Mouse (Mus musculus) heart, embryonic 16.5 days (tissue): Measurements from ENCODE around the gene Tnpo2. TPM values are rescaled to one million over a fixed set of nuclear protein-coding genes. Genes with fewer than 3 reads are reported as not detected.

ENCODE experiments used
- ATAC-seq: fragments of 200-750 bp; cut with Nextera tagmentation; replicated peaks from 2 replicates; pipeline ENCODE4 v1.8.0; 2017; ENCODE audit warnings: moderate number of reproducible peaks; ENCODE audit not compliant: insufficient read depth, low FRiP score; ENCODE audit errors: extremely low read depth
- H3K27ac ChIP-seq: fragments of 300-500 bp; sonication (generic); 2 replicates; pipeline ENCODE4 v1.5.1; 2014; ENCODE audit warnings: mild to moderate bottlenecking, low read length, control low read depth, moderate library complexity
- H3K27me3 ChIP-seq: fragments of 300-500 bp; sonication (generic); 2 replicates; pipeline ENCODE4 v1.6.1; 2014; ENCODE audit warnings: low read length, mixed read lengths; ENCODE audit not compliant: control insufficient read depth, insufficient read depth
- H3K36me3 ChIP-seq: fragments of 300-500 bp; sonication (generic); 2 replicates; pipeline ENCODE4 v1.6.1; 2014; ENCODE audit not compliant: control insufficient read depth, insufficient read depth
- H3K4me1 ChIP-seq: fragments of 300-500 bp; sonication (generic); 2 replicates; pipeline ENCODE4 v1.6.1; 2014; ENCODE audit warnings: low read length, mixed read lengths; ENCODE audit not compliant: control insufficient read depth, insufficient read depth
- H3K4me2 ChIP-seq: fragments of 300-500 bp; sonication (generic); 2 replicates; pipeline ENCODE4 v1.6.1; 2014; ENCODE audit warnings: low read depth, mild to moderate bottlenecking, control low read depth, low read length
- H3K4me3 ChIP-seq: fragments of 300-500 bp; sonication (generic); 2 replicates; pipeline ENCODE4 v1.5.1; 2014; ENCODE audit warnings: mild to moderate bottlenecking, control low read depth, low read length
- H3K9ac ChIP-seq: fragments of 300-500 bp; sonication (generic); 2 replicates; pipeline ENCODE4 v1.6.1; 2014; ENCODE audit warnings: low read length, control low read depth
- H3K9me3 ChIP-seq: fragments of 300-500 bp; sonication (generic); replicated peaks from 2 replicates; pipeline ENCODE4 v1.6.1; 2016; ENCODE audit warnings: low read length; ENCODE audit not compliant: control insufficient read depth
- WGBS: fragments of 180-500 bp; shearing (Covaris S2); extraction: QIAGEN DNeasy Blood & Tissue Kit; methylation state at CpG from one replicate; pipeline ENCODE4 v1.1.7; 2014; 5-methylcytosine and 5-hydroxymethylcytosine counted together
- polyA plus RNA-seq: library from polyadenylated mRNA; unstranded; fragments of >200 nt; fragmentation: Nextera tagmentation; extraction: Ambion mirVana; gene quantifications from 2 replicates; pipeline ENCODE4 v1.2.1, GENCODE M21; 2015

The Tnpo2 gene
- polyA plus RNA-seq, 1 experiment from 2014 or later, result 18.8 TPM

DNA sequence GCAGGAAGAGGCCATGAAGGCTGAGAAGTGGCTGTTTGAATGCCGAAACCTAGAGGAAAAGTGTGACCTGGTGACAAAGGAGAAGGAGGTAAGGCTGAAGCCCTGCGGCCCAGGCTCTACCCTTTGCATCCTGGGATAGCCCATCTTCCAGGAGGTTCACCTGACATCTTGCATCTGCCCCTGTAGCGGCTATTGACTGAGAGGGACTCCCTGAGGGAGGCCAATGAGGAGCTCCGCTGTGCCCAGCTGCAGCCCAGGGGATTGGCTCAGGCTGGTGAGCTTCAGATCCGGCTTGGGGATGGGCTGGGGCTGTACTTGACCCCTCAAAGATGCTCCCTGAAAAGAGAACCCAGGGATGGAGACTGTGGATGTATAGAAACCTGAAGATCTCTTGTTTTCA, 39.7 kb upstream of the Tnpo2 start:
- H3K9ac ChIP-seq, result no peak overlapping the region
- H3K4me1 ChIP-seq, result peaks cover 3% of the 10 kb centered on the region; the same call in 1 of the 2 replicates
- WGBS, result 86% methylated on average over 5 of the region's 5 CpGs
- no peak for ATAC-seq
- H3K4me3 ChIP-seq, result no peak overlapping the region
- H3K27me3 ChIP-seq, result peaks cover 7% of the 10 kb centered on the region; the same call in 1 of the 2 replicates
- no peaks in the 10 kb centered on the region for H3K9me3 ChIP-seq
- H3K36me3 ChIP-seq, result no peaks in the 10 kb centered on the region
- H3K4me2 ChIP-seq, result no peak overlapping the region
- no peak overlapping the region for H3K27ac ChIP-seq

DNA sequence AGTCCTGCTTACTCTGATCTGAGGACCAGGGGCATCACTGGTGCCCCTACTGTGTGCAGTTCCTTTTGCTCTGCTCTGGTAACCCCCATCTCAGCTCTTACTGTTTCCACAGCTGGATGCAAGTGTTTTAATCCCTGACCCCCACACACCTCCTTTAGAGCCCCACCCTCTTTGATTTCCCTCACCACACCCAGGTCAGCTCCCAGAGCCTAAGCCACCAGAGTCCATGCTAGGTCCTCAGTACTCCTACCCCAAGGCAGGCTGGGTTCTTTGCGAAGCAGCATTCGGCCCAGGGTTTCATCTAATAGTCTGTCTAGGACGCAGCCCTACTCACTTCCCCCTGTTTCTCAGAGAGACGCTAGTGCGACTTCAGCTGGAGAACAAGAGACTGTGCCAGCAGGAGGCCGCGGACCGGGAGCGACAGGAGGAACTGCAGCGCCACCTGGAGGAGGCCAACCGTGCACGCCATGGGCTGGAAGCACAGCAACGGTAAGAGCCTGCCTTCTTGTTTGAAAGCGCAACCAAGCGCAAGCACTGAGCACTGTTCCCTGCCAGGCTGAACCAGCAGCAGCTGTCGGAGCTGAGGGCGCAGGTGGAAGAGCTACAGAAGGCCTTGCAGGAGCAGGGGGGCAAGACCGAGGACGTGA, 38.9 kb upstream of the Tnpo2 start:
- Histone ChIP-seq H3K27ac (no peak overlapping the region), H3K4me3 (no peak overlapping the region; the same call in 1 of the 2 replicates), H3K4me2 (peak overlapping the region; percentile 27; the same call in 1 of the 2 replicates), H3K9ac (peak overlapping the region; percentile 57; the same call in 1 of the 2 replicates), H3K9me3 (no peaks in the 10 kb centered on the region), H3K27me3 (peaks cover 7% of the 10 kb centered on the region; the same call in 1 of the 2 replicates), H3K36me3 (no peaks in the 10 kb centered on the region), H3K4me1 (peaks cover 3% of the 10 kb centered on the region; the same call in 1 of the 2 replicates)
- peak; percentile 66 for ATAC-seq
- WGBS, result 4% methylated on average over 19 of the region's 19 CpGs

DNA sequence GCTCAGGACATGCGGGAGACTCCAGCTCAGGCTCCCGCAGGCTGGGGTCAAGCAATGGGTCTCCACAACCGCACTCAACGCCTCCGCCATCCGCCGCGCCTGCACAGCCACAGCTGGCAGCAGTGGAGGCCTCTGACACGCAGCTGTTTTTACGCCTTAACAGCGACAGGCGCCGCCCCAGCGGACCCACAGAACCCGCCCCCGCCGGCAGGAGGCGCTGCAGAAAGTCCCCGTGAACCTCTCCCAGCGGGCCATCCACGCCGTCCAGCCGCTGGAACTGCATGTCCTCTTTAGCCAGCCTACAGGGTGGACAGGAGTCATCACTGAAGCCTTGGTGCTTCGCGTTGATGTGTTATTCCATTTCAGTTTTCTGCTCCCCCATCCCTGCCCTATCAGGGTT, 29.0 kb upstream of the Tnpo2 start:
- no peaks in the 10 kb centered on the region for H3K36me3 ChIP-seq
- no peak for ATAC-seq
- no peak overlapping the region for H3K27ac ChIP-seq
- no peak overlapping the region for H3K4me3 ChIP-seq
- peaks cover 36% of the 10 kb centered on the region for H3K27me3 ChIP-seq
- no peak overlapping the region for H3K9ac ChIP-seq
- 12% methylated on average over 25 of the region's 25 CpGs for WGBS
- no peaks in the 10 kb centered on the region for H3K9me3 ChIP-seq
- no peak overlapping the region for H3K4me2 ChIP-seq
- no peaks in the 10 kb centered on the region for H3K4me1 ChIP-seq

DNA sequence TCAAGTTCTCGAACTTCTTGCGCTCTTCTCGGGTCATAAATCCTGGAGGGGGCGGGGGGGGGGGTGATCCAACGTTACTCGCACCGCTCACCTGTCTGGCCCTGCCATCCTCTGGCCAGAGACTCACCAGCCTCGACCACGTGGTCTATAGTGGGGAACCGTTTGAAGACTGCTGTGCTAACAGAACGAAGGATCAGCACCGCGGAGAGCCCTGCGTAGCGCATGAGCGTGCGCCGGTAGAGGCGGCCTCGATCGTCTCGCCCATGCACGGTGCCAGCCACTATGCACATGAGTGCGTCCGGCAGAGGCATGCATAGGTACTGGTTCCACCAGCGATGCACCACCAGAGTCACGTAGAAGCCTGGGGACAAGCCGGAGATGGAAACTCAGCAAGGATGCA, 25.5 kb upstream of the Tnpo2 start:
- Histone ChIP-seq H3K4me2 (no peak overlapping the region), H3K9ac (no peak overlapping the region), H3K4me3 (no peak overlapping the region), H3K9me3 (no peaks in the 10 kb centered on the region), H3K36me3 (no peaks in the 10 kb centered on the region), H3K4me1 (peaks cover 3% of the 10 kb centered on the region; the same call in 1 of the 2 replicates), H3K27me3 (peaks cover 49% of the 10 kb centered on the region), H3K27ac (no peak overlapping the region)
- no peak for ATAC-seq
- 10% methylated on average over 28 of the region's 28 CpGs for WGBS

DNA sequence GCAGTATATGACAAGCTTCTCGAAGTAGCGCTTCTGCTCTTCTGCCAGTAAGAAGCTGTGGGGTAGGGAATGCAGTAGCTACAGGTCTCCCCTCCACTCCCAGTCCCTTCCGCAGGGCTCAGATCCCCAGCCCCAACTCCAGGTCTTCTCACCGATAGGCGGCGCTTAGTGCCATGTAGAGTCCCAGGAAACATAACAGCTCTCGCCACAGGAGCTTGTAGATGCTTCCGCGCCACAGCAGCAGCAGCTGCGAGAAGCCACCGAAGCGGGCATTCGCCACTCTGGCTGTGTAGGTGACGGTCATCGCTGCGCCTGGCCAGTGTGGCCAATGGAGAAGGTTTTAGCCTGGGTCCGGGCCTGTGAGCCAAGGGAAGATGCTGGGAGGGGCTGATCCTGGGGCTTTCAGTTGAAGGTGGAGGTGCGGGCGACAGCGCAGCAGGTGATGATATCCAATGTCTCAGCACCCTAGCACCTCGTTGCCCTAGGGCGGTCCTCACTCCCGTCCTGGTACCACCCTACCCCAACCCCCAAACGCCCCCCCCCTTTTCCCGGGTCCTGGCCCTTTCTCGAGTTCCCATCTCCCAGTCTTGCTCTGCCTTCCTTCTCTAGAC, 23.4 kb upstream of the Tnpo2 start:
- no peak for ATAC-seq
- Histone ChIP-seq H3K36me3 (peaks cover 5% of the 10 kb centered on the region), H3K4me3 (peak overlapping the region; percentile 29), H3K9ac (no peak overlapping the region), H3K27me3 (peaks cover 42% of the 10 kb centered on the region), H3K27ac (no peak overlapping the region), H3K4me2 (peak overlapping the region; percentile 52), H3K4me1 (peaks cover 3% of the 10 kb centered on the region; the same call in 1 of the 2 replicates), H3K9me3 (no peaks in the 10 kb centered on the region)
- 4% methylated on average over 25 of the region's 26 CpGs for WGBS

DNA sequence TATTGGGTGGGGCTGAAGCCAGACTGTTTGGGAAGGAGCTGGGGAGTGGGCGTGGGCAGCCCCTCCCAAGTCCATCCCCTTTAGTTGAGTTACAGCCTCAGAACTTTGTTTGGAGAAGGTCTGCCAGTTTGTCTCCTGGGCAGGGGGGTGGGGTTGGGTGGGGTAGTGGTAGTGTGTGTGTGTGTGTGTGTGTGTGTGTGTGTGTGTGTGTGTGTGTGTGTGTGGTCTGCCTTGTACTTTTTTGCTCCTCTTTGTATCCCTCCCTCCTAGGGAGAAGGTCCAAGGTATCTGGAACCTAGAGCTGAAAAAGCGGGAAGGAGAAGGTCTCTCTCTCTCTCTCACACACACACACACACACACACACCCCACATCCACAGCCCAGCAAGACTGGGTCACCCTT, 22.3 kb upstream of the Tnpo2 start, which contains the start of gene Best2:
Gene Best2, minus strand, starts transcription at position 101 of the 400 bp plus-strand sequence.
- ATAC-seq, result no peak
- peak within 1 kb of the TSS; percentile 52 for H3K4me2 ChIP-seq
- H3K9me3 ChIP-seq, result no peaks in the 10 kb centered on the region
- H3K27ac ChIP-seq, result no peak within 1 kb of the TSS
- peaks cover 3% of the 10 kb centered on the region; the same call in 1 of the 2 replicates for H3K4me1 ChIP-seq
- H3K4me3 ChIP-seq, result peak within 1 kb of the TSS; percentile 29
- H3K9ac ChIP-seq, result no peak within 1 kb of the TSS
- peaks cover 15% of the 10 kb centered on the region for H3K36me3 ChIP-seq
- H3K27me3 ChIP-seq, result peaks cover 32% of the 10 kb centered on the region
- 72% methylated on average over 2 of the region's 2 CpGs for WGBS

DNA sequence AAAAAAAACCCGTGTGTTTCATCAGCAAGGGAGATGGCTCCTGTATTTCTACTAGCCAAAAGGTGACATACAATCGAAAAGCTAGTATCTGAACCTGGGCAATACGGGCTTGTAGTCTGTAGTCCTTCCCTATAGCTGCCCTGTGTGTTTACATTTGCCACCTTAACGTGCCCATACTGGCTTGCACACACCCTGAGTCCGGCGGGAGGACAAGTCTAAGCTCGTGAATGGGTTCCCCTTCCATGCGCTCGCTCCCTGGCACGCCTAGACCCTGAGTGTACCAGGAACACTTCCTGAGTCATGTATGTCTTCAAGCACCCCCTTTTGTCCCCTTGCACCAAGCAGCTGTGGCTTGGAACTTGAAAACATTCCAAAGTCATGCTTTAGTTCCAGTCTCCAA, 20.0 kb upstream of the Tnpo2 start:
- Histone ChIP-seq H3K36me3 (peaks cover 22% of the 10 kb centered on the region), H3K4me3 (no peak overlapping the region), H3K9me3 (no peaks in the 10 kb centered on the region), H3K27ac (no peak overlapping the region), H3K27me3 (peaks cover 17% of the 10 kb centered on the region), H3K4me1 (peaks cover 3% of the 10 kb centered on the region; the same call in 1 of the 2 replicates), H3K4me2 (no peak overlapping the region), H3K9ac (no peak overlapping the region)
- WGBS, result 62% methylated on average over 10 of the region's 10 CpGs
- no peak for ATAC-seq

DNA sequence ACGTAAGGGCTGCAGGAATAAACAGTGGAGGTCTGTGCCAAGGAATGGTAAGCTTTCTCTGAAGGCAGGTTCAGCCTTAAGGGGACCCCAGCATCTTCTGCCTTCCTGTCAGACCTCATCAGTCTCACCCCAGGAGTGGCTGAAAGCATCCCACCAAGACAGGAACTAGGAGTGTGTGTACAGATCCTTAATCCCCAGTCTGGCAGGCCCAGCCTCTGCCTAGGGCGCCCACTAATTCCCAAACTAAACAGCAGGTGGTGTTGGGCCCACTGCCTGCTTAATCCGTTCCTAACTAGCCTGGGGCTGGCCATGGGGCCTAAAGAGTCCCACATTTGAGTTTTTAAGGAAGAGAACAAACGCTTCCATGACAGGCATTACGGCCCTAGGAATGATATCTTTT, 19.5 kb upstream of the Tnpo2 start:
- Histone ChIP-seq H3K4me1 (peaks cover 3% of the 10 kb centered on the region; the same call in 1 of the 2 replicates), H3K27ac (no peak overlapping the region), H3K9ac (no peak overlapping the region), H3K27me3 (peaks cover 15% of the 10 kb centered on the region), H3K36me3 (peaks cover 27% of the 10 kb centered on the region), H3K4me2 (no peak overlapping the region), H3K9me3 (no peaks in the 10 kb centered on the region), H3K4me3 (no peak overlapping the region)
- 50% methylated on average over 5 of the region's 5 CpGs for WGBS
- ATAC-seq, result no peak

DNA sequence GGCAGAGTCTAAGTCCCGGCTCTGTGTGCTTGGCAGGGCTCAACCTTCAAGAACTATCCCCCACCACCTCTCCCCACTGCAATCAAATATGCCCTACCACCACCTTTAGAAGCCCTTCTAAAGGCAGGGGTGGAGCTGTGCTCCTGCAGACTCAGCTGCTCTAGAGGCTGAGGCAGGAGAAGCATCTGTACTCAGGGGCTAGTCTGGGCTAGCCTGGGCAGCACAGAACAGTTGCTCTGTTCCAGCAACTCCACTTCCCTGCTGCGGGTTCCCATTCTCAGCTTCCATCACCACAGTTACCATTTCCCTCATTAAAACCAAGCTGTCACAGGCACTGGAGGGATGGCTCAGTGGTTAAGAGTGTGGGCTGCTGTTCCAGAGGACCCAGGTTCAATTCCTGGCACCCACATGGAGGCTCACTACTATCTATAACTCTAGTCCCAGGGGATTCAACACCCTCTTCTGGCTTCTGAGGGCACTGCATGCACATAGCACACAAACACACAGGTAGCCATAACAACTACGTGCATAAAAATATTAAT, 15.1 kb upstream of the Tnpo2 start:
- Histone ChIP-seq H3K4me2 (no peak overlapping the region), H3K27ac (no peak overlapping the region), H3K4me3 (no peak overlapping the region), H3K9ac (no peak overlapping the region), H3K27me3 (no peaks in the 10 kb centered on the region), H3K9me3 (no peaks in the 10 kb centered on the region), H3K4me1 (peaks cover 20% of the 10 kb centered on the region), H3K36me3 (peaks cover 40% of the 10 kb centered on the region)
- no peak for ATAC-seq
- WGBS, result 98% methylated on average over 3 of the region's 3 CpGs
